Mouse (Mus musculus) limb, embryonic 14.5 days (tissue): Measurements from ENCODE around the gene Foxg1. TPM values are rescaled to one million over a fixed set of nuclear protein-coding genes. Genes with fewer than 3 reads are reported as not detected.

Experiments used
- ATAC-seq: fragments of 200-750 bp; cut with Nextera tagmentation; 2 replicates; pipeline ENCODE4 v1.8.0; 2017; ENCODE audit warnings: low read depth, moderate number of reproducible peaks, moderate TSS enrichment; ENCODE audit not compliant: low FRiP score
- DNase-seq: peaks from one replicate; pipeline ENCODE4 v3.0.0-alpha.2; 2015; ENCODE audit warnings: low spot score
- H3K27ac ChIP-seq: fragments of 300-500 bp; sonication (generic); replicated peaks from 2 replicates; pipeline ENCODE4 v1.5.1; 2014; ENCODE audit warnings: low read depth, mild to moderate bottlenecking, low read length, moderate library complexity, mixed read lengths
- H3K27me3 ChIP-seq: fragments of 300-500 bp; sonication (generic); 2 replicates; pipeline ENCODE4 v1.6.1; 2014; ENCODE audit warnings: low read length, mixed read lengths; ENCODE audit not compliant: control insufficient read depth, insufficient read depth
- H3K36me3 ChIP-seq: fragments of 300-500 bp; sonication (generic); 2 replicates; pipeline ENCODE4 v1.6.1; 2014; ENCODE audit warnings: mild to moderate bottlenecking, low read length, moderate library complexity, mixed read lengths; ENCODE audit not compliant: control insufficient read depth, insufficient read depth
- H3K4me1 ChIP-seq: fragments of 300-500 bp; sonication (generic); 2 replicates; pipeline ENCODE4 v1.6.1; 2014; ENCODE audit warnings: antibody characterized with exemption, low read length, mixed read lengths; ENCODE audit not compliant: control insufficient read depth, insufficient read depth
- H3K4me2 ChIP-seq: fragments of 300-500 bp; sonication (generic); replicated peaks from 2 replicates; pipeline ENCODE4 v1.6.1; 2014; ENCODE audit warnings: low read depth, mild to moderate bottlenecking, low read length, moderate library complexity; ENCODE audit not compliant: severe bottlenecking
- H3K4me3 ChIP-seq: fragments of 300-500 bp; sonication (generic); replicated peaks from 2 replicates; pipeline ENCODE4 v1.5.1; 2014; ENCODE audit warnings: low read length
- H3K9ac ChIP-seq: fragments of 300-500 bp; sonication (generic); 2 replicates; pipeline ENCODE4 v1.6.1; 2014; ENCODE audit warnings: mild to moderate bottlenecking, low read depth, low read length, moderate library complexity; ENCODE audit not compliant: severe bottlenecking
- H3K9me3 ChIP-seq: fragments of 300-500 bp; sonication (generic); 2 replicates; pipeline ENCODE4 v1.6.1; 2016; ENCODE audit warnings: low read length; ENCODE audit not compliant: control insufficient read depth
- POLR2A ChIP-seq: fragments of 200-500 bp; IDR thresholded peaks from 2 replicates; pipeline ENCODE4 v1.8.0; 2012; ENCODE audit warnings: inconsistent platforms, mild to moderate bottlenecking, moderate library complexity, borderline replicate concordance; ENCODE audit not compliant: insufficient read depth, insufficient read length; ENCODE audit errors: extremely low read depth
- WGBS: fragments of 180-500 bp; shearing (Covaris S2); extraction: QIAGEN DNeasy Blood & Tissue Kit; methylation state at CpG from one replicate; pipeline ENCODE4 v1.1.7; 2014; 5-methylcytosine and 5-hydroxymethylcytosine counted together
- polyA plus RNA-seq, 2 experiments: library from polyadenylated mRNA; depleted of rRNA in 1 of 2; stranded (reverse) in 1 of 2; unstranded in 1 of 2; fragments of >200 nt; fragmentation: Nextera tagmentation in 1 of 2; extraction: Ambion mirVana in 1 of 2; gene quantifications; 2 replicates each; pipeline versions ENCODE4 v1.2.1 to v1.2.3; 2012 to 2014

Gene Foxg1
- polyA plus RNA-seq, 2 experiments, result 1.2 TPM; not detected in 1

DNA sequence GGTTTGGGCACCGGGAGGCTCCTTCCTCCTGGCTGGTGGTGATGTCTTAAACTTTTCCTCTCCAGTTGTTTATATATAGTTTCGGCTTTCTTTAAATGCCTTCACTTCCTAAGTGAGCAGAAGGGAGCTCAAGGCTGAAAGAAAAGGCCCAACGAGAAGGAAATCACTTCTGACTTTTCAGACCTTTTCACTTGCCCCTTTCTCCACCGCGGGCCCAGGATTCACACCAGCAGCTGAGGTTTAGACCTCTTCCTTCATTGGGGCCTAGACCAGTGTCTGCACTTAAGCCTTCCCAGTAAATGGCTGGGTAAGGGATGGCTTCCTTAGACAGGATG, 19.3 kb downstream of the Foxg1 start:
- DNase-seq (no peak), ATAC-seq (no peak)
- H3K9me3 ChIP-seq, result no peaks in the 10 kb centered on the region
- H3K27ac ChIP-seq, result no peak overlapping the region
- H3K27me3 ChIP-seq, result peaks cover 69% of the 10 kb centered on the region
- H3K4me3 ChIP-seq, result peak overlapping the region; percentile 39
- H3K4me2 ChIP-seq, result peak overlapping the region; percentile 85
- H3K4me1 ChIP-seq, result 0 out of 2 replicates have a peak, but pooled peaks cover 2% of the 10 kb centered on the region
- H3K36me3 ChIP-seq, result no peaks in the 10 kb centered on the region
- no peak overlapping the region for H3K9ac ChIP-seq
- under 1% methylated on average over 5 of the region's 5 CpGs for WGBS
- TF ChIP-seq POLR2A, result no peak

- WGBS, result 79% methylated on average over 2 of the region's 2 CpGs
- H3K9me3 ChIP-seq, result no peaks in the 10 kb centered on the region
- H3K4me2 ChIP-seq, result no peak overlapping the region
- no peak for DNase-seq
- no peak for TF ChIP-seq POLR2A
- no peak overlapping the region for H3K27ac ChIP-seq
- H3K27me3 ChIP-seq, result peaks cover 3% of the 10 kb centered on the region; the same call in 1 of the 2 replicates
- ATAC-seq, result no peak
- no peaks in the 10 kb centered on the region for H3K36me3 ChIP-seq
- no peak overlapping the region for H3K4me3 ChIP-seq
- H3K9ac ChIP-seq, result no peak overlapping the region
- H3K4me1 ChIP-seq, result no peaks in the 10 kb centered on the region
These were observed 27.4 kb downstream of the Foxg1 start for GRCm38 (mm10) chr12:49409833-49410232.

DNA sequence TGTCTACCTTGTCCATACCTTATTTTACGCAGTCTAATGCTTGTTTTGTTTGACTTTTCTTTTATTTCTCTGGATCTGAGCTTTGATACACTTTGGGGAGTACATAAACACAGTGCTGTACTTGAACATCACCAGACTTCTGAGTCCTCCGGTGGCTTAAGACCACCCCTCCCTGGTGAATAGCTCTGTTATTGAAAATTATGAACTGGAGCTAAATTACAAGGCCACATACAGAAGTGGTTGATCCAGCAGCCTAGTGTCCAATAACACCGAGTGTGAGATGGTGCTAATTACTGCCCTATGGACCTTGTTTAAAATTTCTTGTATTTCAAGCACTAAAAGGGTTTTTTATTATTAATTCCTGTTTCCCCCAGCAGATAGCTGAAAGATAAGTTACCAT, 35.5 kb downstream of the Foxg1 start:
- H3K27me3 ChIP-seq, result no peaks in the 10 kb centered on the region
- TF ChIP-seq POLR2A, result no peak
- no peaks in the 10 kb centered on the region for H3K36me3 ChIP-seq
- H3K27ac ChIP-seq, result no peak overlapping the region
- H3K4me2 ChIP-seq, result no peak overlapping the region
- no peaks in the 10 kb centered on the region for H3K4me1 ChIP-seq
- ATAC-seq (no peak), DNase-seq (no peak)
- no peaks in the 10 kb centered on the region for H3K9me3 ChIP-seq
- H3K9ac ChIP-seq, result no peak overlapping the region
- 56% methylated on average over 3 of the region's 3 CpGs for WGBS
- H3K4me3 ChIP-seq, result no peak overlapping the region

Other genes starting within 250 kb of the Foxg1 start
- gene Gm43517, start 2.5 kb downstream of the Foxg1 start, polyA plus RNA-seq (2012; rRNA removed), result 0.04 TPM in 1 of 2 replicates, not detected in the other
- gene Gm43517, start 2.5 kb downstream of the Foxg1 start, polyA plus RNA-seq (2014; fragmentation: Nextera tagmentation; extraction: Ambion mirVana), result not detected in 2 replicates